Mouse (Mus musculus) cerebellum, postnatal 4 days (tissue): Measurements from ENCODE around the gene Selenoo.

Source experiments
- DNase-seq, 2 experiments: peaks; one replicate each; pipeline ENCODE4 v3.0.0; 2022; ENCODE audit warnings: low spot score in 2 of 2, mixed read lengths in 1 of 2

Gene Selenoo

DNA sequence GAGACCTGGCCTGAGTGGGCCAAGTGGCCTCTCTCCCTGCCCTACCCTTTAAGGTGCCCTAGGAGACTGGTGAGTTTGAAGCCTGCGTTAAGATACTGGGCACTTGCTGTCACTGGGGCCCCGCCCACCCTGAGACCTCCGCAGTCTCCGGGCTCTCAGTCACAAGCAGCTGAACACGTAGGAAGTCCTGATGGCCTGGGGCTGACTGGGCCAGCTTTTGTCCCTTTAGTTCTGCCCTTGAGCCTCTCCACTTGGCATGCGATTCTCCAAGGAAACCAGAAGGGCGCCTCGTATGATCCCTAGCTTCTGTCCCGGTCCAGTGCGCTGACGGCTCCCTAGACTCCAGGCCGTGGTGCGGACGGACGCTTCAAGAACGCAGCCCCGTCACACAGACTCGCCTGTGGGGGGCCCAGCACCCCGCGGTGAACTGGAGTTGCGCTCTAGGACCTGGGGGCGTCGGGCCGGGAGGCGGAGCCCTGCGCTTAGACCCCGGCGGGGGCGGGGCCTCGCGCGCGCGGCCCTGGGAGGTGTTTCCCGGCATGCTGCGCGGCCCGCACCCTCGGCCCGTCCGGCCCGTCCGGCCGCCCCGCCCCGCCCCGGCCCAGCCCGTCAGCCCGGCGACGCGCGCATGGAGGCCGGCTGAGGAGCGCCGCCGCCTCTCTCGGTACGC lies 13.3 kb upstream of the Selenoo start:
- DNase-seq: peak; percentile 70 to 89

DNA sequence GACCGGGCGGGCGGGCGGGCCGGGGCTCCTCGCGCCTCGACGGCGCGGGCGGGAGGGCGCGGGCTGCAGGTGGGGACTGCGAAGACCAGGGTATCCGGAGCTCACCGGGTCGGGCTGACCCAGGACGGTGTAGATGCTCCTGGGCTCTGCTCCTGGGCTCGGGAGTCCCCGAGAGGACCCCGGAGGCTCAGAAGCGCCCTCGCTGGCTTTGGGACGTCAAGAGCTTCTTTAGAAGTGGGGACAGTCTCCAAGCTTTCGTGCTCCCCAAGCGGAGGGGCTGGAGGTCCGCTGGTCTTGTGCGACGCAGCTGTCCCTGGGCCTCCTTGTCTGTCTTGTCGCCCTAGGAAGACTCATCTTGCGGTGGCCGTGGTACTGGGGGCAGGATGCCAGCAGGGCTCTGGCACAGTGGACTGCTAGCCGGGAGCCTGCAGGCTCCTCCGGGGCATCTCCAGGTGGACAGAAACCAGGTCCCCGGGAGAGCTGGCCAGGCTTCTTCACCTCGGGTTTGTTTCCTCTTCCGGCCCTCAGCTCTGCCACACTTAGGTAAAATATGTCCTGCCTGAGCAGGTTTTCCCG lies 12.6 kb upstream of the Selenoo start:
- peak in 1 of 2 experiments; percentile 61 for DNase-seq

DNA sequence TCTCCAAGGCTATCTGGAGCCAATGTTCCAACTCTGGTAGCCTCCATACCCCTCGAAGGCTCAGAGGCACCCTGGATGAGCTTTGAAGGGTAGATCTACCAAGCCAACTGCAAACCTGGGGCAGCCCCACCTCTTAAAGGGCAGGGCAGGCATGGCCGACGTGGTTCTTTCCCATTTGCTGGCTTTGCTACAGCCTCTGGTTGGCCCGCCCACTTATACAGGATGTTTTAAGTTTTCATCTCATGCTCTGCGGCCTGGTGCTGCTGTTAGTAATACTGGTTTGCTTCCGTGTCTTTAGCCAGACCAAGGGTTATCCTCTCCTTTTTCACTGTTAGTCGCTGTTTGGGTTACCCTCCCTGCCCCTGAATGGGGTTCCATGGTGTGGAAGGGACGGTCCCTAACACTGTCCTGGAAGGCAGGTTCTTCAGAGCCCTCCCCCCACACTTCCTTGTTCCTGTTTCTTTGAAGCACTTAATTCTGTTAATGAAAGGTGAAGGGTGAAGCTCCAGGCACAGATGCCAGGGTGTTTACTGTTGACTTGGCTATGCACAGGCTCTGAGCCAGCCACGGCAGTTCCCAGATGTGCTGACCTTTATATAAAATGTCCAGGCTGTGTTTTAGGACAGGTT lies 10.6 kb upstream of the Selenoo start:
- DNase-seq: no peak

DNA sequence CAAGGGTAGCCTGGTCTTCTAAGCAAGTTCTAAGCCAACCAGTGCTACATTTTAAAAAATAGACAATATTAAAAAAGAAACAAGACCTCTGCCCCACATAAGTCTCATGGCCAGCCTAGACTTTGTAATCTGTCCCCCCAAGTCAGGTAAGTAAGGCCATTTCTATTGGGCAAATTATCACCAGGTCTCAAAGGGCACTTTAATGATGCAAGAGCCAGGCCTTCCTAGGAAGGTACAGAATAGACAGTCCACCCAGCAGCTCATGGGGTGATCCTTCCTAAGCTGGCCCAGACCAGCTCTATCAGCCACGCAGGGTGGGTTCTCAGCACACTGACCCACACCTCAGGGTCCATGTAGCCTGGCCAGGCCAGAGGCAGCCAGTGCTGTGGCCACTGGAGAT lies 5.0 kb upstream of the Selenoo start:
- DNase-seq: no peak

GRCm38 (mm10) chr15:89084826-89085225 lies 4.1 kb upstream of the Selenoo start:
- no peak for DNase-seq

- DNase-seq: no peak
Measured at GRCm38 (mm10) chr15:89089248-89090051, 566 bp downstream of the Selenoo start.

- DNase-seq: no peak
Measured at GRCm38 (mm10) chr15:89090662-89091061, 1.8 kb downstream of the Selenoo start.

GRCm38 (mm10) chr15:89092181-89092580 lies 3.3 kb downstream of the Selenoo start:
- no peak for DNase-seq

- no peak for DNase-seq
Measured at GRCm38 (mm10) chr15:89097450-89097849, 8.6 kb downstream of the Selenoo start.

DNA sequence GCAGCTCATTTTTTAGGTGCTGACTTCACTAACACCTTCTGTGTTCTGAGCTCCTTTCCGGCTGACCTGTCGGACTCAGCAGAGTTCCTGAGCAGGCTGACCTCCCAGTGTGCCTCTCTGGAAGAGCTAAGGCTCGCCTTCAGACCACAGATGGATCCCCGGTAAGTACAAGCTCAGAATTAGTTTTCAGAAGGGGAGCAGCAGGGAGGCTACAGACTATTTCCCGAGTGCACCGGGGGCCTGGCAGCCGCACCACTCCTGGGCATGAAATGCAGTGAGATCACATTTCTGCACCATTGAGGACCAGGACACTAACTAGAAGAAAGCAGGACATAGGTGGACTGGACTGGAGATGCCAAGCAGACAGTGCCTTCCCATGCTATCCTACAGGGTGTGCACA lies 9.7 kb downstream of the Selenoo start:
- DNase-seq: no peak

GRCm38 (mm10) chr15:89100823-89101222 lies 11.9 kb downstream of the Selenoo start:
- DNase-seq: no peak

DNA sequence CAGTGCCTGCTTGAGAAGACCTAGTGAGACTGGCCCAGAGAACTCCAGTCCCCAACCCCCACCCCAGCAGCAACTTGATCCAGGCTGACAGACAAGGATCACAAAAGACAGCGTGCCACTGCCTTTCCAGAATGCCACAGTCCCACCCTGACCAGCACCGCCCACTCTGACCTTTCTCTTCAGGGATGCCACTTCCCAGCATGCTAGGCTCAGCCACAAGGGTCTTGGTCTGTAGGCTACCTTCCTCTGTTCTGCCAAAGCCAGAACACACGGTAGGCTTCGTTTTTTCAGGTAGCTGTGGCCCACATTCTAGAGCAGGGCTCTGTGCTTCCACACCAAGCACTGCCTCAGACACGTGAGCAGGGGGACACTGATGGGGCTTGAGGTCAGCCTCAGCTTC lies 13.8 kb downstream of the Selenoo start:
- DNase-seq: no peak

GRCm38 (mm10) chr15:89103921-89104320 lies 15.0 kb downstream of the Selenoo start:
- no peak for DNase-seq

DNA sequence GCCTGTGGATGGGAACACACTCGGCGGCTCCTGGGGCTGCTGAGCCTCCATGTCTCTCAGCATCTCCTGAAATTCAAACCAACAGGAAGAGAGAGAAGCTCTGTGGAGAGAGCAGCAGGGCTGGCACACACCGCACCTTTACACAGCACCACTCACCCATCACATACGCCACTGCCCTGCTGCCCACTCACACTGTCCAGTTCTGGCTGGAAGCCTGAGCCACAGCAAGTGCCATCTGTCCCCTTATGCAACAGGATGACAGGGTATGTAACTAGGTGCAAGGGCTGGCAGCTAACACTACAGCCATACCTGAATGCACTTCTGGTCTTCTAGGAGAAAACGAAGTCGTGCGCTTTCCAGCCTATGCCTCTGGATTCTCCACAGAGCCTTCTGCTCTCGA lies 15.5 kb downstream of the Selenoo start:
- no peak for DNase-seq

DNA sequence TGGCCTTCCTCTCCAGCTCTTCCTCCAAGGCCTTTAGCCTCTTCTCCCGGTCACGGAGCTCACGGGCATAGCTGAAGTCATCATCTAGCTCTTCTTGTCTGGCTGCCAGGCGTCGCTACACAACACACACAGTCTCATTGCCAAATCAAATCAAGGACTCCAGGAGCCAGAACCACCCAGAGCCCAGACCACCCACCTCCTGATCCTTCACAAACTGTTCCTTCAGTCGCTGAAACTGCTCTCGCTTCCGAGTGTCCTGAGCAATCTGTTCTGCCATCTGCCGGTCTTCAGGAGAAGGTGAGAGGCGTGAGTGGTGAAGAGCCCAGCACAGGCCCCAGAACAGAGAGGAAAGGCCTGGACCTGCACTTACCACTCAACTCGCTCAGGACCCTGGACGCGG lies 17.2 kb downstream of the Selenoo start:
- DNase-seq: no peak

DNA sequence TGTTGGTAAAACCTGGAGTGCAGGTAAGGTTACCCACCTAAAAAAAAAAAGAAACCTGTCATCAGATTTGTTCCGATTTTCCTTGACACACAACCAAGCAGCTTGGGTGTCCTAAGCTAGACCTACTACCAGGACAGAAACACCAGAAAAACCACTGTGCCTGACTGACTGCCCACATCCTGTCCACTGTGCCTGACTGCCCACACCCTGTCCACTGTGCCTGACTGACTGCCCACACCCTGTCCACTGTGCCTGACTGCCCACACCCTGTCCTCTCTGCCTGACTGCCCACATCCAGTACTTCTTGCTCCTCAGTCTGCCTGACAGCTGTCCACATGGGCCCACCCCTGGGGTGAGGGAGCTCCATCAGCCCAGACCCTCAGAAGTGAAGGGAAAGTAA lies 18.1 kb downstream of the Selenoo start:
- DNase-seq: no peak

DNA sequence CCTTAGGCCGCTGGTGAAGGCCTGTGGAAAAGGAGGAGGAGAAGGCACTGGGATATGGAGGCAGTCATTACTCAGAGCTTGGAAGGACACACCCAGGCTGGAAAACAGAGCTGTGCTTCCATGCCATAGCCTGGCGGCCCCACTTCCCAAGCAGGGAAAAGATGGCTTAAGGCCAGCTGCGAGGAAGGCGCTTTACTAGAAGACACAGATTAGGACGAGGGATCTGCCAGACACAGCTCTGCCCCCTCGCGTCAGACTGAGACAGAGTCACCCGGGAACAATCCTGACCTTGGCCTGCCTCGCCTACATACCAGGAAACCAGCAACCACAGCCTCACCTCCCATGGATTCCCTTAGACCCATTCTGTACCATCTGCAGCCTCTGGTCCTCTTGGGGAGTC lies 21.3 kb downstream of the Selenoo start:
- DNase-seq: no peak

DNA sequence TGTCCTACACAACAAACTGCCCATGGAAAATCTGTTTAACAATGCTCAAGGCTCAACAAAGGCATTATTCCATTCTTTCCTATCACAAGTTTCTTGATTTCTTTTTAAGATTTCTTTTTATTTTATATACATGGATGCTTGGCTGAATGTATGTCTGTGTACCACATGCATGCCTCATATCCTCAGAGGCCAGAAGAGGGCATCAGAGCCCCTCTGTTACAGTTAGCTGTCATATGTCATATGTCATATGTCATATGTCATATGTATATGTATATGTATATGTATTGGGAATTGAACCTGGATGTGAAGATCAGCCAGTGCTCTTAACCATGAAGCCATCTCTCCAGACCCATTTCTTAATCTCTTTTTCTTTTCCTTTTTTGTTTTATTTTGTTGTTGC lies 29.1 kb downstream of the Selenoo start:
- DNase-seq: no peak

DNA sequence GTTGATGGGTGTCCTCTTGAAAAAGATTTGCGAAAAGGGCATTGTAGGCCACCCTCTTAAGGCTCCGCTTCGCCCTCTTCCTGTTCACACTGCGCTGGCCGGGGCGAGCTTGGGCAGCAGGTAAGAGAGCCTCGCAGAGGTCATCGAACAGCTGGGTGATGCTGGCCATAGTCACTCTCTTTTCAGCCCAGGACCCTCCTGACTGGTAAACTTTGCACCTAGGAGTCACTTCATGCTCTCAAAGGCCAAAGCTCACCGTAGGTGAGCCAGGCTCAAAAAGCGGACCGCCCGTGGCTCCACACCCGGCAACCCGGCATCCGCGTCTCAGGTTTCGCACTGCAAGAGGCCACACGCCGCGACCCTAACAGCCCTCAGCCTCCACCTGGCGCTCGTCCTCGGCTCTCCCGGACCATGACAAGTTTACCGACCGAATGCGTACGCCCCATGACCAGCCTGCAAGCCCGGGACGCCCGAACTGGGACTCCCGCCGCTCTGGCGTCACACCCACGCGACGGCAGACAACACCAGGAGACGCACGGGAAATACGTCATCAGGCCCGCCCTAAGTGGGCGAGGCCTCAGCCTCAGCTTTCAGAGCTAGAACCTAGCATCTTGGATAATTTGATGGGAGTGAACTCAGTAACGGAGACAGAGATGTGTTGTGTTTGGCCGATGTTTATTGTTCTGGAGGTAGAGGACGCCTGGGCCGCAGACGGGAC lies 33.9 kb downstream of the Selenoo start, which contains the start of gene Tubgcp6:
Gene Tubgcp6 (minus strand): TSS at position 464 of the 718 bp plus-strand sequence.
- peak; percentile 92 to 95 for DNase-seq

DNA sequence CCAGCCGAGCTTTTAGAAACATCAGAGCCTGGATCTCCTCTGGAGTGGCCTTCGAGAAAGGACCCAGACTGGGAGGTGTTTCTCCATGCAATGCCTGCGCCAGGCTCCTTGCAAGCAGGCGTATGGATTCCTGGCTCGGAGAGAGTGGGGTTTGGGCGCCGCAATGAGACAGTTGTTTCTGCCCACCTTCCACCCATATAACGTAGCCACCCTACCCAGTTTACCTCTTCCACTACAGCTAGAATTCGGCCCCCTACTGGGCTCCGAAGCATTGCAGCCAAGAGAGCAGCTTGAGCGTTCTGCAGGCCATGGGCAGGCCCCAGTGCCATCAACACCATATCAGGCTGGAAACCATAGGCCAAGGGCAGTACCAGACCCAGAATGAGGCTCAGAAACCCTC lies 34.7 kb downstream of the Selenoo start:
- DNase-seq: peak in 1 of 2 experiments; percentile 57

- DNase-seq: no peak
Measured at GRCm38 (mm10) chr15:89124312-89124711, 35.4 kb downstream of the Selenoo start.

DNA sequence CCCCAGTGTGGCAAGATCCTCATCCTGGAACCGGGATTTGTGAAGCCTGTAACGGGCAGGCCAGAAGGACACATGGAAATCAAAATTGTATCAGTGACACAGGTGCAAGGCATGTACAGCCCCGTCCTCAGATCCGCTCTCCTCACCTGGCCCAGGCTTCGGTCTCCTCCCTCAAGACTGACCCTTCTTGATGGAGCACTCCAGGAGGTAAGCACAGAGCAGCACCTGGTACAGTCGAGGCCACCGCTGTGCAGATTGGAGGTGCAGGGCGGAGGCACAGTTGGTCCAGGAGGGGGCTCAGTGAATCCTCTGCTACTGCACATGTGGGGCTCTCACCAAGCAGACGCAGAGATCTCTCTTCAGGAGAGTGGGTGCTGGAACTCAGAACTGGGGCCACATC lies 36.5 kb downstream of the Selenoo start:
- DNase-seq: no peak
